Mouse (Mus musculus) adipocyte (in vitro differentiated cells): ENCODE measurements around the gene Camta1.
A peak's percentile ranks its signal among the peaks of the same experiment; 100 is the strongest.

Source experiments
- DNase-seq: peaks from one replicate; pipeline ENCODE4 v3.0.0-alpha.2; 2016; ENCODE audit warnings: low spot score

Gene Camta1

GRCm38 (mm10) chr4:151444665-151445064 is 417.0 kb downstream of the Camta1 start:
- DNase-seq: peak; percentile 42

GRCm38 (mm10) chr4:151438561-151438960 is 423.1 kb downstream of the Camta1 start:
- no peak for DNase-seq

DNA sequence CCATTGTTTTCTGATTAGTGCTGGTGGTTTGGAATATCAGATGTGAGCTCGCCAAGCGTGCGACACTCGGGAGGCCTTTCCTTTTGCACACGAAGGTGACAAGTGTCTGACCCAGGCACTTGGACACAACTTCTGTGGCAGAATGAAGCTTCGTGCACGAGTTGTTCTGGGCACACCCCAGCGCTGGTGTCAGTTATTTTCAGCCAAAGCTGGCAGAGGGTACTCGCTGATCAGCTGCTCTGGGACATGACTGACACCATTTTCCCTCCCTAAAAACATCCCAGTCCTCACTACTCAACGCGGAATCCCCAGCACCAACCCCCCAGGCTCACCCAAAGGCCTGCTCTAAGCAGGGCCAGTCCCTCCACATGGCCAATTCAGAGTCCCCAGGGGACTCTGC is 423.8 kb downstream of the Camta1 start:
- no peak for DNase-seq

DNA sequence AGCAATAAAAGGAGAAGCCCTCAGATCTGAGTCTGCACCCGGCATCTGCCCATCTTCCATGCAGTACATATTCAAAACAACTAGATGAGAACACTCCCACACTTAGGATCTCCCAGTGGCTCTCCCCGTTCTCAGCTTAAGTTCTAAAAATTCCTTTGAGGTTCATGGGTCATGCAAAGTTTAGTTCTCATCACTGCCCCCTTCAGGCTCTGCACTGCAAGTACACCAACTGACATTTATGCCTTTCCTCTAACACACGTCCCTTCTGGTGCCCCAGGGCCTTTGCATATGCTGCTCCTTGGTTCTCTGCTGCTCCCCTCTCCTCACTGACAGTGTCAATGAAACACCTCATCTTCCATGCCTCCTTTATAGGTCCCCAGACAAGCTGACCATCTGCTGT is 436.5 kb downstream of the Camta1 start:
- no peak for DNase-seq

- no peak for DNase-seq
Observed at GRCm38 (mm10) chr4:151422922-151423321, 438.8 kb downstream of the Camta1 start.

DNA sequence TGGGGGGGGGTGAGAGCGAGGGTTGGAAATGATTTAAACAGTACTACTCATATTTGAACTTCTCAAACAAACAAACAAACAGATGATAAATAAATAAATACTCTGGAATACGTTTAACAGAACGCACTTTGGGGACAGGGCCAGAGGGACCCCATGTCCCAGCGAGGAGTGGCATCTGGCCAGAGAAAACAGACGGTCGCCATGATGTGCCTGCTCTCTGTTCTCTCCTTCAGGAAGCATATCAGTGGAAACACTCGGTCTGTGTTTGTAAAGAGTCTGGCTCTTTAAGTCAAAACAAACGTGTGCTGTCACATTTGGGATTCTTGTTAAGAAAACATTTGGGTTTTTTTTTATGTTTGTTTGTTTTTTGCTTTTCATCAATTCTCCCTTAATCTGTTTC is 439.3 kb downstream of the Camta1 start:
- no peak for DNase-seq

DNA sequence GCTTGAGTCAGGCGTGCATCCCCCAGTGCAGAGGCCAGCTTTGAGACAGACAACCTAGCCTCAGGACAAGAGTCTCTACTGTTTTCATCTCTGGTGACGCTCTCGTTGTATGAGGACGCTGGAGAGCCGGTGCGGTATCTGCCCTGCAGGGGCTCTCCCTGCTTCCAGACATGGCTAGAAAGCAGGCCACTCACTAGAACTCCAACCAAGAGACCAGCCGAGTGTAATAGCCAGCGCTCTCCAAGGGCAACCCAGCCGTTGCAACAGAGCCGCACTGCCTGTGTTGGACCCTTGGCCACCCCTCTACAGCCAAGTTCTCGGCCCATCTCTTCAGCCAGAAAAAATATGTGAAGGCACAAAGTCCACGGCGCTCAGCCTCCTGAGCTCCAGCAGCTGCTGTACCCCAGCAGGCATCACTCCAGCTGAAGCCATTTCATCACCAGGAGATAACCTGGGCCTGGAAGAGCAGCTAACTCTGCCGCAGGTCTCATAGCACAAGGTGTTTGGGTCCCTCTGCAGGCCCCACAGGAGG is 443.3 kb downstream of the Camta1 start:
- no peak for DNase-seq

- no peak for DNase-seq
Observed at GRCm38 (mm10) chr4:151415812-151416211, 445.9 kb downstream of the Camta1 start.

DNA sequence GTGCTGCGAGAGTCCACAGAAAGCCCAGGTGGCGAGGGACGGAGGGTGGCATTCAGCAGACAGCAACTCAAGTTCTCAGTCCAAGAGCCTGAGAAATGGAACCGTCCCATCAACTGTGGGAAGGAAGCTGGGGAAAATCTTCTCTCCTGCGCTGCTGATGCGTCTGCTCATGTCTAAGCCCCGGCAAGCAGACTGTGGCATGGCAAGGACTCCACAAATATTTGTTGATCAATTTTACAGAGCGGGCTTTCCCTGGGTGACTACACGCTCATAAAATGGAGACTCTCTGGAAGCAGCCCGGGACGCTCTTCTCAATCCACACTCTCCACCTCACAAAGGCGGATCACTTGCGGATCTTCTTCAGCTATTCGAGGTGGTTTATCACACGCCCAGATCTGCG is 446.3 kb downstream of the Camta1 start:
- no peak for DNase-seq

DNA sequence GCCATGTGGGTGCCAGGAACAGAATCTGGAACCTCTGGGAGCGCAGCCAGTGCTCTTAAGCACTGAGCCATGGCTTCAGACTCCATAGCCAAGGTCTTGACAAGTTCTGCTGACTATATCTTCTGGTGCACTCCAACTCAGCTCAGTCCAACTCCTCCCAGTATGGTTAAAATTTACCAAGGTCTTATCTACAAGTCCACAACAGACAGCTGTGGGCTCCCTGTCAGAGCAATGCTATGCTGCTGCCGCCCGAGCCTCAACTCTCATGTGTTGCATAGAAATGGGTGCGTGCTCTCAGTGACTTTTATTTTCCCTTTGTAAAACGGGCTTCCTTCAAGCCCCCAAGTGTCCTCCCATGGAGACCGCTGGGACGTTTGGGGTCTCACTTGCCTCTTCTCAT is 446.7 kb downstream of the Camta1 start:
- no peak for DNase-seq

- DNase-seq: peak; percentile 9
Observed at GRCm38 (mm10) chr4:151411641-151412061, 450.0 kb downstream of the Camta1 start.

- DNase-seq: no peak
Observed at GRCm38 (mm10) chr4:151411016-151411415, 450.7 kb downstream of the Camta1 start.

GRCm38 (mm10) chr4:151409291-151409690 is 452.4 kb downstream of the Camta1 start:
- DNase-seq: no peak

DNA sequence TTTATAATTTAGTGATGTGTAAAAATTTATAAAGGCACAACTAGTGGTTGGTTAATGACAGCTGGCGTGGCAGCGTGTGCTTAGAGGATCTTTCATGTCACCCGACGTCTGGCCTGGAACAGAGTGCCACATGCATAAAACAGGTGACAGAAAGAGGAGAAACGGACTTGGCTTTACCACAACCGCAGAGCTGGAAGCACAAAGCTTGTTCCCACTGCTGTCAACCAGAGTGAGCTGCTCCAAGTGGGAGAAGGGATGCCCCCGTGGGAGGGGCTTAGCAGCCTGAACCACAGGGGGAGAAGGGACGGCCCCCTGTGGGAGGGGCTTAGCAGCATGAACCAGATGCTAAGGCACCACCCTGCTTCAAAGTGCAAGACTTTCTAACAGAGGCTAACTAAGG is 452.9 kb downstream of the Camta1 start:
- DNase-seq: no peak

- DNase-seq: no peak
Observed at GRCm38 (mm10) chr4:151408246-151408645, 453.4 kb downstream of the Camta1 start.

- DNase-seq: no peak
Observed at GRCm38 (mm10) chr4:151407129-151407528, 454.5 kb downstream of the Camta1 start.

DNA sequence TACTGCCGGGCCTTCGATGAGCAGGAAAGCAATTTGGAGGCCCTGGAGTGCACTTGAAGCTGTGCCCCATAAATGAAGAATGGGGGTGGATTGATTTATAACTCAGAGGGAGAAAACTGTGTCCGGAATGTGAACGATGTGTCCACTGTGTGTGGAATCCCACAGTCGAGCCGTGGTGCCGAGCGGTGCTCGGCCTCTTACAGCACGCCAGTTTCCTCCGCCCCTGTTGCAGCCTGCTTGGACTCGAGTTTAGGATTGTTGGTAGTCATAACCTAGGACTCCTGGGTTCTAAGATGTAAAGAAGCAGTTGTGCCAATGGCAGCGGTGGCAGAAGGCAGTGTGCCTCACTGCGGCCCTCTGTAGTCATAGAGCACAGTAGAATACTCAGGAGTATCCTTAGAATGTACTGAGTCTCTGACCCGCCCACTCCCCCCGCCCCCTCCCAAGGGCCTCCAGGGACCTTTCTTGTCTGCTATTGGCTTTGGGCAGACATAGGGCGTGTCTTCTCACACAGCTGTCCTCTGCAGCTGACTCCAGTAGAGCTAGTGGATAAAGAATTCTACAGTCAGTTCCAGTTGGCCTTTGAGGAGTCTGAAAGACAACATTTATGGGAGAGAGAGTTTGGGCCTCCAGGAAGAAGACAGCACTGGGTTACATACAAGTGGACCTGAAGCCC is 457.0 kb downstream of the Camta1 start:
- DNase-seq: no peak

DNA sequence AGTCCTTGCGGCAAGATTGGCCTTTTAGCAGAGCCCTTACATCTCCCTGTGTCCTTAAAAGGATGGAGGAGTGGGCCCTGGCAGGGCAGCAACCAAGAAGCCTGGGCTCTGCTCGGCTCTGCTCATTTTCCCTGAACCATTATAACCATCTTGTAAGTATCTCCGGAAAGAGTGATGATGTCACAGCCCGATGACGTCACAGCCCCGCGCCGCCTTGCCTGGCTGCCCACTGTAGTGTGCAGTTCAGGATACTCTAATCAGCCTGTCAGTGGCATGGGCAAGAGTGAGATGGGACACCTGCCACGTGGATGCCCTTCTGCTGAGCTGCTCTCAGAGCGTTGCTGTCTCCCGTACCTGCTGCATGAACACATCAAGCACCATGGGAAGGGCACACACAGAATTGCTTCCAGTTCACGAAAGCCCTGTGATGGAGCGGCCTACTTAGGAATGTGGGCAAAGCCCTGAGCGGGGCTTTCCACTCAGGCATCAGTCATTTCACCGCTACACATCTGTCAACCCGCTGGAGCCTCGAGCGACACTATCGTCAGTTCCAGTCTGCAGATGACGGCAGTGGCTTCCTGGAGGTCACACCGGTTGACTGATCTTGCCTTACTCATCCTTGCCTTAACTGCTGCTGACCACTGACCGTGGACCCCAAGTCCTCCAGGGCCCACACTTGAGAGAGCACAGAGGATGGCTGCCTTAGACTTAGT is 459.8 kb downstream of the Camta1 start:
- no peak for DNase-seq

GRCm38 (mm10) chr4:151396536-151396935 is 465.1 kb downstream of the Camta1 start:
- no peak for DNase-seq

DNA sequence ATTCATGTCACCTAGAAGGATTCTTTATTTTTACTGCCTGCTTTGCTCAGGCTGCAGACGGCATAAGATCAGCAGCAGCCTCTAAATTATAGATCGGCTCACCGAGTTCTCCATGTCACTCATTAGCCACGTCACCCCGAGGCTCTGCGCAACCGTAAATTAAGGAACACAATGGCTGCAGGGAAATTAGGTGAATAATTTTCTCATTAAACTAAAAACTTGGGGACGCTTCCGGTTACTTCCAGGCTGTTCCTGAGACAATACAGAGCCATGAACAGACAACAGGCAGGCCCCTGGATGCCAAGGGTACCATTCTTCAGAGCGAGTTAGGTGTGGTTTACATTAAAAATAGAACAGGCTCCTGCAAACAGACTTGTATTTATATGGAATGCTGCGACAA is 472.3 kb downstream of the Camta1 start:
- no peak for DNase-seq

- no peak for DNase-seq
Observed at GRCm38 (mm10) chr4:151386701-151387451, 474.8 kb downstream of the Camta1 start.

GRCm38 (mm10) chr4:151385985-151386700 is 475.5 kb downstream of the Camta1 start:
- DNase-seq: no peak
